Mouse (Mus musculus) right cerebral cortex, adult 2 months (tissue): ENCODE measurements at regions not wholly inside any gene's neighbourhood (a gene's known extent, or its start where the extent isn't known, plus 50 kb on each side); places are given as distances from the start of the nearest gene placed in this dataset.
A peak's percentile ranks its signal among the peaks of the same experiment; 100 is the strongest.

Source experiments
- DNase-seq, 2 experiments: peaks; one replicate each; pipeline ENCODE4 v3.0.0; 2021 to 2022; ENCODE audit warnings: low spot score in 2 of 2

- DNase-seq, result peak; percentile 33 to 36
These were observed 91.2 kb downstream of the Srek1 start for GRCm38 (mm10) chr13:103683169-103683568.

GRCm38 (mm10) chr13:103680740-103681139 is 93.7 kb downstream of the Srek1 start:
- no peak for DNase-seq

- no peak for DNase-seq
These were observed 94.4 kb downstream of the Srek1 start for GRCm38 (mm10) chr13:103680052-103680451.

GRCm38 (mm10) chr13:103676831-103677230 is 97.6 kb downstream of the Srek1 start:
- DNase-seq, result no peak

- no peak for DNase-seq
These were observed 98.2 kb downstream of the Srek1 start for GRCm38 (mm10) chr13:103676221-103676620.

- peak; percentile 38 to 42 for DNase-seq
These were observed 103.8 kb downstream of the Srek1 start for GRCm38 (mm10) chr13:103670611-103671010.

- no peak for DNase-seq
These were observed 104.6 kb downstream of the Srek1 start for GRCm38 (mm10) chr13:103669856-103670255.

GRCm38 (mm10) chr13:103667749-103668148 is 106.7 kb downstream of the Srek1 start:
- no peak for DNase-seq

- DNase-seq, result no peak
These were observed 114.0 kb downstream of the Srek1 start for GRCm38 (mm10) chr13:103660248-103660996.

GRCm38 (mm10) chr13:103655966-103656365 is 118.4 kb downstream of the Srek1 start:
- DNase-seq, result no peak

- DNase-seq, result no peak
These were observed 121.2 kb downstream of the Srek1 start for GRCm38 (mm10) chr13:103653216-103653615.

- no peak for DNase-seq
These were observed 125.0 kb downstream of the Srek1 start for GRCm38 (mm10) chr13:103649383-103649782.

GRCm38 (mm10) chr13:103648016-103648415 is 126.4 kb downstream of the Srek1 start:
- no peak for DNase-seq

GRCm38 (mm10) chr13:103646035-103646434 is 128.4 kb downstream of the Srek1 start:
- DNase-seq, result peak in 1 of 2 experiments; percentile 17

GRCm38 (mm10) chr13:103643993-103644722 is 130.2 kb downstream of the Srek1 start:
- DNase-seq, result peak; percentile 29 to 30

- no peak for DNase-seq
These were observed 130.9 kb downstream of the Srek1 start for GRCm38 (mm10) chr13:103643486-103643885.

GRCm38 (mm10) chr13:103642542-103643375 is 131.6 kb downstream of the Srek1 start:
- DNase-seq, result no peak

GRCm38 (mm10) chr13:103638038-103638437 is 136.4 kb downstream of the Srek1 start:
- no peak for DNase-seq

- DNase-seq, result no peak
These were observed 137.0 kb downstream of the Srek1 start for GRCm38 (mm10) chr13:103637414-103637813.

GRCm38 (mm10) chr13:103636595-103636994 is 137.8 kb downstream of the Srek1 start:
- no peak for DNase-seq

- DNase-seq, result no peak
These were observed 150.6 kb downstream of the Srek1 start for GRCm38 (mm10) chr13:103623810-103624209.

GRCm38 (mm10) chr13:103623319-103623718 is 151.1 kb downstream of the Srek1 start:
- DNase-seq, result no peak
